Mouse (Mus musculus): ENCODE measurements at regions not wholly inside any gene's neighbourhood (a gene's known extent, or its start where the extent isn't known, plus 50 kb on each side); places are given as distances from the start of the nearest gene placed in this dataset.

DNA sequence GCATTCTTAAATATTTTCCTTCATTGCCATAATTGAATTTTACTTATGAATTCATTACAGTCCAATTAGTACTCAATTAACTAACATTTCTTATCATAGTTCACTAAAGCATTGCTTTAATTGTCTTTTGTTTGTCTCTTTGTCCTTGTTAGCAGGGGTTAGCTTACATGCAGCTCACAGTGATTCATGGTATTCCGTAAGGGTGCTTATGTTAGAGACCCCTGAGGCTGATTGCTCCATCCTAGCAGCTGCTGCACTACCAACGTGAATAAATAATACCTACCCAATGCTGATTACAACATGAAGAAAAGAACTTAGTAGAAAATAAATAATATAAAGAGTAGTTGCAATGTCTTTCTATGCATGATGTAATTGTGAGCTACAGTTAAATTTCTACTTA is 791.4 kb downstream of the Epha7 start:
- DNase-seq (ENCODE audit: low read depth, low spot score), result no peak

GRCm38 (mm10) chr4:29617910-29618309 is 805.0 kb downstream of the Epha7 start:
- DNase-seq (ENCODE audit: low read depth, low spot score), result no peak

DNA sequence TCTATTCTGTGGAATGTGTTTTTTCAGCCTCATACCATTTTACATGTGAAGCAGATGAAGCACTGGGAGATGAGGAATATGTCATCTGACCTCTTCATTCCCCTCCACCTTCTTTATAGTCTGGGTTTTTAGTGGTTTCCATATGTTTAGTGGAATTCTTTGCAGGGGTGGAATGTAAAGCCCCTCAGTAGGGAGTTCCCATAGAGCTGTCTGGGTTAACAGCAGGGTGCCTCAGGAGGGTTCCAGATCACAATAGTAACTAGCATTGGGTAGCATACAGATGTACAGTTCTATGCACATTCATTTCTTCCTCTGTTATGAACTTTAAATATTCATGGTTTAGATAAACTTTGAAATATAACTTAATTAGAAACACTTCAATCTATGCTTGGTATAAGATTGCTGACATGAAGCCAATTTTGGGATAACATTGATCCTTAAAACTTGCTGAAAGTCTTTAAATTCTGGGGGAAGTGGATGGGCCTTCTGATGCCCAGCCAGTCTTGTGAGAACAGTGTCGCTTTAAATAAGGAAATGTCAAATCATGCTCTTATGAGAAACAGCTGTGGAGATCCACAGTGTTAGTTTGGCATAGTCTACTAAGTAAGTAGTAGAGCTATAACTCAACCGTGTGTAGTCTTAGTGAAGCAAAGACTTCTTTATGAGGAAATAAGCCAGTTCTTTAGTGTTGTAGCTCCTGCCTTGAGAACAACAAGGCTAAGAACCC is 832.1 kb downstream of the Epha7 start:
- DNase-seq (ENCODE audit: low read depth, low spot score), result no peak

DNA sequence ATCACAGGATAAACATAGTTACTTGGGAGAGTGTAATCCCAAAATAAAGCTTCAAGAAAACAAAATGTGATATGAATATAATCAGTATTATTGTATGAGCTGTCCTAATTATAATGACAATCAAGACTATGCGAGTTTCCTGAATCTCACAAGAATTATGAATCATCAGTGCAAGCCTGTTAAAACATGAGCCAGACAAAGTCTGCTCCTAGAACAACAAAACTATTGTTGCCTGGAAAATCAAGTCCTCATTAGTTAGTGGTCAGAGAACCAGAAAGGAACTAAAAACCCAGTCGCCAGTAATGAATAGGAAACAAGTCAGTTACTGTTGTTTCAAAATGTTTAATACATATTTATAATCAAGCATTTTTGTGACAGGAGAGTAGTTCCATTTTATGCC is 841.0 kb downstream of the Epha7 start:
- DNase-seq (ENCODE audit: low read depth, low spot score), result peak; percentile 1

GRCm38 (mm10) chr4:29655606-29656005 is 842.7 kb downstream of the Epha7 start:
- DNase-seq (ENCODE audit: low read depth, low spot score), result no peak

- DNase-seq (ENCODE audit: low read depth, low spot score), result no peak
These were observed 848.5 kb downstream of the Epha7 start for GRCm38 (mm10) chr4:29661140-29662108.

GRCm38 (mm10) chr4:29665561-29665960 is 852.6 kb downstream of the Epha7 start:
- no peak for DNase-seq (ENCODE audit: low read depth, low spot score)

DNA sequence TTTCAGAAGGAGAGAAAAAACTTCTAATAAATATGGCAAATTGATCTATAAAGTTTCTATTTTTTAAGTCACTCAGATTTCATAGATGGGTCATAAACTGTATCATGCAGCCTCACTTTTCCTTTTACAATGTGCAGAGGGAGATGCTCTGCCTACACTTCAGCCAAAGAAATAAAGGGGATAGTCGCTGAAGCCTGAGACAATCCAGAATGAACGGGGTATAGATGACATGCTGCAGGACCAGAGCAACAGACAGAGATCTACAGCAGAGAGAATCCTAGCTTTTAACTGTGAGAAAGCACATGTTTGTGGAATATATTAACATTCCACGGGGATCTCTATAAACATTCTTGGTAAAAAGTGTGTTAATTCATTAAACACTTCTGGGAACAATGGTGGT is 881.2 kb downstream of the Epha7 start:
- no peak for DNase-seq (ENCODE audit: low read depth, low spot score)

DNA sequence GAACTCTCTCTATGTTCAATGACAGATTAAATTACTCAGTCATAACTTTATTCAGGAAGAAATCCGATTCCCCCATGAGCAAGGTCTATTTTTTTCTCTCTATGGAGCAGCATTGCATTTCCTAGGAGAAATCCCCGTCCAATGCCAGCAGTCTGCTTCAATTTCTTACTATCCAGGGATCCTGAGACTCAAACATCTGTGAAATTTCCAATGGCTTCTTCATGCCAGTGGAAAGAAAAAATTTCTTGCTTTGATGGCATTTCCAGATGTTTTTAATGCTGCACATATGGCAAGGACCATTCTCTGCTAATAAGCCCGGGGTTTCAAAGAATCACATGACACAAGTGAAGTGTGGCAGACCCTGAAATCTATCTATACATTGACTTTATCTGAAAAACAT is 919.6 kb downstream of the Epha7 start:
- no peak for DNase-seq (ENCODE audit: low read depth, low spot score)

DNA sequence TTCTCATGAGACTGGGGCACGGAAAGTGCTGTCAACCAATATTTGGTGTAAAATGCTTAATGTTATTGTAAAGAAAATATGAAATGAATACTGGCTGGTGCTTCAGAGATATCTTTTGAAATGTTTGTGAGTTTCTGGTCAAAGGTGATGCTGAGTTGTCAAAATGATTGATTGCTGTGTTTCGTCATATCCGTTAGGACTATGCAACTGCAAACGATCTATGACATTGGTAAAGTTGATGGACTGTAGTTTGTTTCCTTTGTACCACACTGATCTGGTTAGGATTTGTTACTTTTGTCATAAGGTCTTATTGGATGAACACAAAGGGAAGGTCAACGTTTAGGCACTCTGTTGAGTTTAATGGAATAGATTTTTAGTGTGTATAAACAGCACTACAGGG is 929.1 kb downstream of the Epha7 start:
- no peak for DNase-seq (ENCODE audit: low read depth, low spot score)

- peak; percentile 4 for DNase-seq (ENCODE audit: low read depth, low spot score)
These were observed 929.8 kb downstream of the Epha7 start for GRCm38 (mm10) chr4:29742746-29743145.
